ENCODE assay signal across 9 mouse cellular contexts in genomic region chr8:70120667-70121066, GRCm38 (mm10). TPM values are rescaled to one million over a fixed set of nuclear protein-coding genes. Genes with fewer than 3 reads are reported as not detected.
DNase-seq lines count a peak whose midpoint lies in the region; ATAC-seq and TF ChIP-seq lines count a peak whose summit lies in the region.
"Had no signal": no experiment of that assay in that cellular context is flagged by ENCODE, and none has a peak within 500 bp of the region (broad histone marks: within the 10 kb centered on the region; RNA-seq: fewer than 3 reads in every experiment).

Ncan (minus strand) TSS chr8:70120873.

- peak within 1 kb of the TSS; percentile 95 for H3K9ac ChIP-seq in forebrain, embryonic 13.5 days
- H3K9ac ChIP-seq in midbrain, embryonic 15.5 days = peak within 1 kb of the TSS; percentile 78

- H3K4me2 ChIP-seq in forebrain, embryonic 13.5 days = peak within 1 kb of the TSS; percentile 88
- peak within 1 kb of the TSS; percentile 77 for H3K4me2 ChIP-seq in midbrain, embryonic 15.5 days

- 2% methylated on average over 19 of the region's 19 CpGs for WGBS in forebrain, embryonic 13.5 days
- WGBS in midbrain, embryonic 15.5 days = 2% methylated on average over 19 of the region's 19 CpGs

- intact Hi-C loops in gastrocnemius, postnatal 36 days (cut with DNase I) = no loop called here
- intact Hi-C loops in left cerebral cortex, adult 2 months (cut with DNase I) = loop anchor here (2.0 kb wide), 1 partner anchor 34 kb away; no protein-coding TSS in a partner anchor

- TF ChIP-seq CTCF in left cerebral cortex, adult 2 months (IDR thresholded peaks at IDR 0.05) = no peak

- ATAC-seq in forebrain, embryonic 13.5 days = peak; percentile 76
- peak; percentile 78 for ATAC-seq in midbrain, embryonic 15.5 days (replicated peaks)

- H3K27me3 ChIP-seq in forebrain, embryonic 13.5 days = peaks cover 15% of the 10 kb centered on the region; the same call in 1 of the 2 replicates
- H3K27me3 ChIP-seq in midbrain, embryonic 15.5 days (replicated peaks) = no peaks in the 10 kb centered on the region; the same call in 1 of the 2 replicates

- DNase-seq in gastrocnemius, postnatal 10 days = peak; percentile 55
- DNase-seq in gastrocnemius, postnatal 36 days = no peak
- DNase-seq in cerebellum, adult 11 months = peak; percentile 83
- DNase-seq in hindlimb bud, embryonic 11.5 days (ENCODE audit: extremely low spot score, low read depth, low spot score) = peak; percentile 56
- peak; percentile 91 to 93 for DNase-seq in left cerebral cortex, adult 2 months (ENCODE audit: extremely low spot score in 1 of 2, low spot score in 2 of 2)
- DNase-seq in telencephalon, adult 2 months (ENCODE audit: low read depth, low spot score) = peak; percentile 67

- H3K27ac ChIP-seq in forebrain, embryonic 13.5 days = peak within 1 kb of the TSS; percentile 99
- peak within 1 kb of the TSS; percentile 88 for H3K27ac ChIP-seq in left cerebral cortex, adult 2 months
- H3K27ac ChIP-seq in midbrain, embryonic 15.5 days = peak within 1 kb of the TSS; percentile 95
- H3K27ac ChIP-seq: heart, adult 2 months had no signal

- H3K36me3 ChIP-seq in forebrain, embryonic 13.5 days (ENCODE audit: poor library complexity, severe bottlenecking) = peaks cover 14% of the 10 kb centered on the region
- no peaks in the 10 kb centered on the region for H3K36me3 ChIP-seq in midbrain, embryonic 15.5 days (replicated peaks)

- no peaks in the 10 kb centered on the region for H3K9me3 ChIP-seq in forebrain, embryonic 13.5 days (replicated peaks)
- H3K9me3 ChIP-seq in midbrain, embryonic 15.5 days = no peaks in the 10 kb centered on the region

- H3K4me3 ChIP-seq in forebrain, embryonic 13.5 days = peak within 1 kb of the TSS; percentile 69
- H3K4me3 ChIP-seq in left cerebral cortex, adult 2 months = peak within 1 kb of the TSS; percentile 56
- H3K4me3 ChIP-seq in midbrain, embryonic 15.5 days = peak within 1 kb of the TSS; percentile 73
- H3K4me3 ChIP-seq: heart, adult 2 months had no signal

- H3K4me1 ChIP-seq in forebrain, embryonic 13.5 days = peaks cover 36% of the 10 kb centered on the region
- peaks cover 28% of the 10 kb centered on the region for H3K4me1 ChIP-seq in midbrain, embryonic 15.5 days

RNA-seq across cellular contexts. Expression of gene Ncan, which starts in this region (rescaled TPM):
- total RNA-seq in gastrocnemius, postnatal 10 days (2021) = under 1 TPM; 0.61 to 0.81 TPM
- not detected for total RNA-seq in gastrocnemius, postnatal 36 days (2021)
- 100 and 102 TPM in 2 replicates for polyA plus RNA-seq in forebrain, embryonic 13.5 days (2015; fragmentation: Nextera tagmentation; extraction: Ambion mirVana)
- total RNA-seq in left cerebral cortex, adult 2 months (2021) = 100 to 1,000 TPM; 175 to 186 TPM
- 186 and 193 TPM in 2 replicates for polyA plus RNA-seq in midbrain, embryonic 15.5 days (2015; fragmentation: Nextera tagmentation; extraction: Ambion mirVana)

Comparison
In these comparisons a context has a peak if more than half of its experiments do, and no peak if none do; other contexts are left out.
1. RNA of gene Ncan (total RNA-seq): 175 to 186 TPM in left cerebral cortex, adult 2 months; 0.61 to 0.81 TPM in gastrocnemius, postnatal 10 days and not detected in gastrocnemius, postnatal 36 days; every median in the first group is over 10 times any median in the second.
2. Peak in DNase-seq in gastrocnemius, postnatal 10 days; RNA of the gene not detected or under 1 TPM.
3. DNase-seq: peak in cerebellum, adult 11 months (single experiment), hindlimb bud, embryonic 11.5 days (single experiment), left cerebral cortex, adult 2 months (2 of 2) and telencephalon, adult 2 months (single experiment); none in gastrocnemius, postnatal 36 days (0 of 2).
4. Peak in every context shown above with its lines, with median percentiles within 50 percentile points of each other: H3K27ac ChIP-seq and H3K4me3 ChIP-seq.